Mouse (Mus musculus): ENCODE measurements at regions not wholly inside any gene's neighbourhood (a gene's known extent, or its start where the extent isn't known, plus 50 kb on each side); places are given as distances from the start of the nearest gene placed in this dataset.

GRCm38 (mm10) chr2:115520413-115521139 is 60.9 kb upstream of the BC052040 start:
- no peak overlapping the region for H3K27ac ChIP-seq
- no peak for ATAC-seq (ENCODE audit: low FRiP score, low read depth)
- H3K4me3 ChIP-seq = no peak overlapping the region
- no peaks in the 10 kb centered on the region for H3K27me3 ChIP-seq (replicated peaks)
- 56% methylated on average over 10 of the region's 10 CpGs for WGBS
- H3K4me1 ChIP-seq = no peaks in the 10 kb centered on the region
- H3K36me3 ChIP-seq = no peaks in the 10 kb centered on the region
- H3K9ac ChIP-seq = no peak overlapping the region
- H3K4me2 ChIP-seq (replicated peaks) = no peak overlapping the region
- no peaks in the 10 kb centered on the region for H3K9me3 ChIP-seq

DNA sequence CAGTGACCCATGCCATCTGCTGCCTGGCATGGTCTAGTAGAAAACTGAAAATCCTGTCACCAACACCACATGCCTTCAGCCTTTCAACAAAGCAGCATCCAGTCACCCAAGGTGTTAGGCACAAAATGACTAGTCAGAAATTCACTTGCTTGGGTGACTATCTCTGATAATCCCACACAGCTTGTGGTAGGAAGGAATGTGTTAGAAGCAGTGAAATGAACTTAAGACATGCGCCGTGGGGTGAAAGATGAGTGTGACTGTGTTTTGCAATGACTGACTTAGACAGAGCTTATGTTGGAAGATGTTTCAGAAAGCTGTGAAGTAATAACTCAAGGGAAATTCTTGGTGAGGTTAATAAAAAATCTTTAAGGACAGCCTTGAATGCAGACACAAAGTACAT is 51.6 kb upstream of the BC052040 start:
- Histone ChIP-seq H3K9ac (no peak overlapping the region), H3K4me1 (no peaks in the 10 kb centered on the region), H3K9me3 (no peaks in the 10 kb centered on the region), H3K27ac (no peak overlapping the region), H3K36me3 (no peaks in the 10 kb centered on the region), H3K27me3 (replicated peaks) (no peaks in the 10 kb centered on the region), H3K4me2 (replicated peaks) (no peak overlapping the region), H3K4me3 (no peak overlapping the region)
- 93% methylated on average over 2 of the region's 2 CpGs for WGBS
- ATAC-seq (ENCODE audit: low FRiP score, low read depth) = no peak

Measured in neural tube, embryonic 12.5 days (tissue).